Mouse (Mus musculus) thymus, postnatal 4 days (tissue): ENCODE results near the gene Iqcn.
A peak's percentile ranks its signal among the peaks of the same experiment; 100 is the strongest.

Experiments
- DNase-seq: peaks from one replicate; pipeline ENCODE4 v3.0.0; 2021

Gene Iqcn

DNA sequence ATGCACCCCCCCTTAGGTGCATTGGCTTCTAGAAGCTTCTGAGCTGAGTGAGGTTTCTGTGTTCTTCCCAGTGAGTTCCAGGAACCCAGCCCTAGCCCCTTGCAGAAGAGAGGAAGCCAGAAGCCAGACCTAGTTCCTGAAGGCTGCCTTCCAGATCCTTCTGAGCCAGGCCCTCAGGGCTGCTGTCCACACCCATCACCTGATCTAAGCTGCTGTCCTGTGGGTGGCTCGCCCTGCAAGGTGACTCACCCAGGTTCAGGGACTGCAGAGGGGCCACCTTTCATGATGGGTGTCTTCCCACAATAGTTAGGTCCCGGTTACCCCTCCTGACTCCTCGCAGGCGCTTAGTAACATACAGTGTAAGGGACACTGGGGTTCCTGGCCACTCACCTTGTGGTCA lies 23.9 kb upstream of the Iqcn start:
- no peak for DNase-seq

DNA sequence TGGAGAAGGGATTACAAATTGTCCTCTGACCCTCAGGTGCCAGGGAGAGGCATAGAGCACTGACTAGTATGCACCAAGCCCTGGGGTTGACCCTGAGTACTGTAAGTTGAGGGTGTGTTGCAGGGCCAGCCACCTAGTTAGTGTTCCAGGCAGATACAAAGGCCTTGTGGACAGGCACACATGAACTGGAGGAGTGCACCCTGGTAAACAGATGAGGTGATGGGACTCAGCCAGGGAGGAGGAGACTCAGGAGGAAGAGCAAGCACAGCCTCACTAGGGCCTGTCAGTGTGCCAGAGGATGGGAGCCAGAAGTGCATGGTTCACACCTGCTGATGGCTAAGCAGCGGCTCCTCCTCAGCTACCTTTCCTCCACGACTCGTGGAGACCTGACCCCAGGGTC lies 23.2 kb upstream of the Iqcn start:
- DNase-seq = no peak

- DNase-seq = no peak
These were observed 21.8 kb upstream of the Iqcn start for GRCm38 (mm10) chr8:70681410-70681809.

DNA sequence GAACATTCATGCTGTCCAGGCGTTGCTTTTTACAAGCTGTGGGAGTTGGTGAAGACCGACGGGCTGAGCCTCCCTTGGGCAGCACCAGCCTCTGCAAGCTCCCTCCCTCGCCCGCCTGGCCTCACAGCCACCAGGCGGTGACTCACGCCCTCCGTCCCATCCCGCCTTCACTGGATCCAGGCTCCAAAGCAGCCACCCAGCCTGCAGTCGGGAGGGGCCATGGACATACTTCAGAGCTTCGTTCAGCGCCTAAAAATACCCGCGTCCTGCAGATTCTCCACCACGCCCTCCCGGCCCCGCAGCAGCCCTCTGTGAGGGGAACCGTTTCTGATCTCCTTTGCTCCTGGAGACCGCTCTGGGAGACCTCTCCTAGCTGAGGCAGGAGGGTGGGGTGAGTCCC lies 21.1 kb upstream of the Iqcn start:
- DNase-seq = no peak

- DNase-seq = no peak
These were observed 20.6 kb upstream of the Iqcn start for GRCm38 (mm10) chr8:70682692-70683091.

- no peak for DNase-seq
These were observed 19.0 kb upstream of the Iqcn start for GRCm38 (mm10) chr8:70684291-70684690.

DNA sequence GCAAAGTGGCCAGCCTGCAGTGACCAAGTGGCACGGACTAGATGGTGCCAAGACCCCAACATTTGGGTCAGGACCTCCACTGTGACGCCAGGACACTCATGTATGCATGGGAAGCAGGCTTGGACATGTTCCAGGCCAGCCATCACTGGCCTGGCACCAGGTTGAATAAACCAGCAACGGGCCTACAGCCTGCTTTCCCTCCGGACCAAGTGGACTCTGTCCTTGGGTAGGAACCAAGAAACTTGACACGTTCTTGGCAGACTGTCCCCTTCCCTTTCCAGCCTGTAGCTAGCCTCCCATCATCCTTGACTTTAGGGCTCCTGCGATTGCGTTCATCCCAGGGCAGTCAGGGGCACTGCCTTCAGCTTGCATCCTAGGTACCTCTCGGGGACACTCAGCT lies 15.7 kb upstream of the Iqcn start:
- DNase-seq = no peak

GRCm38 (mm10) chr8:70688136-70688535 lies 15.1 kb upstream of the Iqcn start:
- no peak for DNase-seq

- DNase-seq = no peak
These were observed 13.3 kb upstream of the Iqcn start for GRCm38 (mm10) chr8:70689892-70690390.

DNA sequence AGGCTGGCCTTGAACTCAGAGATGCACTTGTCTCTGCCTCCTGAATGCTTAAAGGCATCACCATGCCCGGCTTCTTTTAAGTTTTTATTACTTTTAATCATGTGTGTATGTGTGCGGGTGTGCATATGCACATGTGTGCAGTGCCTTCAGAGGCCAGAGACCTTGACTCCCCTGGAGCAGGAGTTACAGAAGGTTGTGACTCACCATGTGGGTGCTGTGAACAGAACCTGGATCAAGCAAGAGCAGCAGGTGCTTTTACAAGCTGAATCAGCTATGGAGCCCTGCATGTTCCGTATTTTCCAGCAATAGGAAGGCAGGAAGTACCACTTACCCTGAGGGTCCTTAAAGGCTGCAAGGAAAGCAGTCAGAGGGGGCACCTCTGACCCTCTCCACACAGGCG lies 12.0 kb upstream of the Iqcn start:
- DNase-seq = no peak

DNA sequence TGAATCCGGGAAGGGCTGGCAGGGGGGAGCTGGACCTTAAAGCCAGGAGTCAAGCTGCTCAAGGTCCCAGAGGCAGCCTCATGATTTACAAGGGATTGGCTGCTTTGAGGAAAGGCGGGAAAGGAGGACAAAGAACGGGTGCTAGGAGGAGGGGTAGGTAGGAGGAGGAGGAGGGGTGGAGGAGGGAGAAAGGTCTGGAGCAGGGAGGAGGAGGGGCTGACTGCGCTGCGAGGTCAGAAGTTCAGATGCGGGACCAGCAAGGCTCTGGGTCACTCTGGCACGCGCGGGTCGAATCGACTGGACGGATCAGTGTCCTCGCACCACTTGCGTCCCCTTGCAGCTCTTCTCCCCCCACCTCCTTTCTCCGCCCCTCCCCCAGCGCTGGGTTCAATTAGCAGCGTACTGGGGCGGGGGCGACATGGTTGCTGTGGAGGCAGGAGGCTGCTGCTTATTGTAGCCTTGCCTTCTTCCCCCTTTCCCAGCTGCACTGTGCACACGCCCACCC lies 11.5 kb upstream of the Iqcn start:
- no peak for DNase-seq

GRCm38 (mm10) chr8:70693636-70694035 lies 9.6 kb upstream of the Iqcn start:
- peak; percentile 34 for DNase-seq

DNA sequence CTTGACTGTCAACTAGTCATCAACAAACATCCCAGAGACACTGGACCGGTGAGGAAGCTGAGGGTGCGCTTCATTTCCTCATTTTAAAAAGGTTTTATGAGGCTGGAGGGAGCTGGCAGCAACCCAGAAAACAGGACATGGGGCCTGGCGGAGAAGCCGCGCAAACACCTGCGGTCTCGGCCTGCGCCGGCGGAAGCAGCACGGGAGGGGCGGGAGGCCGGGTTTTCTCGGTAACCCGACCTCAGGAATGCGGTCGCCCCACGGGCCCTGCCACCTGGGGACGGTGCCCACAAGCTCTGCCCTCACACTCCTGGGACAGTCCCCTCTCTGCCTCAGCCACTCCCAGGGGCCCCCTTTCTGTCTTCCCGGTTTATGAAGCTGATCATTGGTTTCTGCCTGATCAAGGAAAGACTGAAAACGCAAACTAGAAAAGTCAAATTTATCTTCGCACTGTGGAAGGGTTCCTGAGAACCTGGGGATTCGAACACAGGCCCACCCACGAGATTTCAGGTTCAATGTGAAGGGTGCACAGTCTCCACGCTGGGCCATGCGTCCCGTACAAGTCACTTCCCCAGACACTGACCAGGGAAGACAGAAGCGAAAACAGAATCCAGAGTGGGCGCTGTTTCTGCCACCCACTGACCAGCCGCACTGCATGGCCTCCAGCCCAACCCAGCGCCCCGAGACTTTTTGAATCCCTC lies 7.8 kb upstream of the Iqcn start:
- peak; percentile 87 for DNase-seq

DNA sequence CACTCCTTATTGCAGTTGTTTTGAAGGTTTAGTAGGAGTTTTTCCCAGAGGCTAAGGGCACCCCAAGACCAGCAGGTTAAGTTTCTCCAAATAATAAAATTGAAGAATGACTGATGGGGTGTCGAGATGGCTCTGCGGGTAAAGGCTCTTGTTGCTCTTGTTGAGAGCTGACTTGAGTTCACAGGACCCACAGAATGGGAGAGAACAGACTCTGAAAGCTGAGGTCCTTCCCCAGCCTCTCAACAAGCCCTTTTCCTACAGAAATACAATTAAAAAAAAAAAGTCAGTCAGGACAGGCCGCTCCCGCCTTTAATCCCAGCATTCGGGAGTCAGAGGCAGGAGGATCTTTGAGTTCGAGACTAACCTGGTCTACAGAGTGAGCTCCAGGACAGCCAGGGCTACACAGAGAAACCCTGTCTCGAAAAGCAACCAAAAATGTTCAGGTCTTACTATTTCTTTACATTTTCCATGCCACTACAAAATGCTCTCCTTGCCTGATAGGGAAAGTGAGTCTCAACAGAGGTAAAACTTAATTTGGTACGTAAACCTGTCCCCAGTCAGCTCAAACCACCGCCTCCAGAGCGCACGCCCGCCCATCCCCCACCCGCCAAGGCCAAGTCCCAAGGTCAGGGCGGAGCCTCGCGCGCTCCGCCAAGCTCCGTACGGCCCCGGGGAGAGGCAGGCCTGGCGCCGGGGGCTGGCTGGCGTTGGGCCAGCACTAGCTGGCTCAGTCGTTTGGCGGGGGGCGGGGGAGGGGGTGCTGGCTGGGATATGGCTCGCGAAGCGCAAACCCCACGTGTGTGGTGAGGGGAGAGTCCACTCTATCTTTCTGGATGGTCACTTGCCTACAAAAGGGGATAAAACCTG lies 7.0 kb upstream of the Iqcn start:
- DNase-seq = peak; percentile 90

DNA sequence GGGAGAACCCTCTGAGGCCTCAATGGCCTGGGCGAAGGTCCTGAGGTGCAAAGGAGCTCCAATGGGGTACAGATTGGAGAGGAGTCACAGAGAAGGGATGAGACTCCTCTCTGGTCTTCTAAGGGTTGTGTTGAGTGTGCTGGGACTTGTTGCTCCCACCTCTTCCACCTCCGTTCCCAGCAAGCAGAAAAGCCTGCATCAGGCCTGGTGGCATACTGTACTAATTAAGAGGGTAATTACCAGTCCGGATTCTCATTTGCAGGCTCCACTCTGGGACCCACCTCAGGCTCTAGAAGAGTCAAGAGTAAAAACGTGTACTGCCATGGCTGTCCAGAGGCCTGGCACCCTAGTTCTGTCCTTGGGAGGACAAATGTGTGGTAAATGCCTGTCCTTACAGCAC lies 6.3 kb upstream of the Iqcn start:
- DNase-seq = peak; percentile 35

GRCm38 (mm10) chr8:70697366-70698250 lies 5.6 kb upstream of the Iqcn start:
- DNase-seq = peak; percentile 45

DNA sequence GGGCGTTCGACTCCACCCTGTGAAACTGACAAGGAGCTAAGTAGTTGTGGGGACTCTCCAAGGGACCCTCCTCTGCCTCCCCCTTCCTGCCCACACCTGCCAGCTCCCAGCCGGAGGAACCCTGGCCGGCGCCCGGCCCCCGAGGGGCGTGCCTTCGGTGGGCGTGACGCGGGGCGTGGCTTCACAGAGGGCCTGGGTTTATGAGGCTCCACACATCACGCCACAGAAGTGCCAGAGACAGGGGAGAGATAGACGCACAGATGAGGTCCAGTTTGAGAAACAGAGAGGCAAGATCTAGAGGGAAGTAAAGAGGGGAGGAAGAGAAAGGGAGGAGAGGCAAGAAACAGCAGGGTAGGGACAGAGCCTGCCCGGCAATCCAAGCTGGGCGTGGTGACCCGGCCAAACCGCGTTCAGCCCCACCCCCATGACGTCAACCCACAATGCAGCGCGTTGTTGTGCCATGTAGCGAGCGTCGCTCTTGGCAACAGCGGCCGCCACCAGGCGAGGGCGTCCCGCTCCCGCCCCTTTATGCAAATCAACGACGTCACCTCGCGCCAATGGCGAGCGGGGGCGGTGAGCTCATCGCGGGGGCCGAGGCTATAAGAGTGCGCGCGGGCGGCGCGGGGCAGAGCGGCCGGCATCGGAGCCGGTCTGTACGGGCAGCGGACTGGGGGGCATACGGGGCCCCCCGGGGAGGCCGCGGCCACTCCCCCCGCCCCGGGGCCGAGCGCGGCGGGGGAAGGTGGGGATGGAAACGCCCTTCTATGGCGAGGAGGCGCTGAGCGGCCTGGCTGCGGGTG lies 4.7 kb upstream of the Iqcn start, which contains the start of gene Jund:
Gene Jund (plus strand): TSS at position 640 of the 800 bp plus-strand sequence.
- peak; percentile 100 for DNase-seq

DNA sequence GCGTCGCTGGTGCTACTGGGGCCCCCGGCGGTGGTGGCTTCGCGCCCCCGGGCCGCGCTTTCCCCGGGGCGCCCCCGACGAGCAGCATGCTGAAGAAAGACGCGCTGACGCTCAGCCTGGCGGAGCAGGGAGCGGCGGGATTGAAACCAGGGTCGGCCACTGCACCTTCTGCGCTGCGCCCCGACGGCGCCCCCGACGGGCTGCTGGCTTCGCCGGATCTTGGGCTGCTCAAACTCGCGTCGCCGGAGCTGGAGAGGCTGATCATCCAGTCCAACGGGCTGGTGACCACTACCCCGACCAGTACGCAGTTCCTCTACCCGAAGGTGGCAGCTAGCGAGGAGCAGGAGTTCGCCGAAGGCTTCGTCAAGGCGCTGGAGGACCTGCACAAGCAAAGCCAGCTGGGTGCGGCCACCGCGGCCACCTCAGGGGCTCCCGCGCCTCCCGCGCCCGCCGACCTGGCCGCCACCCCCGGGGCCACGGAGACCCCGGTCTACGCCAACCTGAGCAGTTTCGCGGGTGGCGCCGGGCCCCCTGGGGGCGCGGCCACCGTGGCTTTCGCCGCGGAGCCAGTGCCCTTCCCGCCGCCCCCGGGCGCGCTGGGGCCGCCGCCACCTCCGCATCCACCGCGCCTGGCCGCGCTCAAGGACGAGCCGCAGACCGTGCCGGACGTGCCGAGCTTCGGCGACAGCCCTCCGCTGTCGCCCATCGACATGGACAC lies 4.0 kb upstream of the Iqcn start:
- DNase-seq = peak; percentile 83

- peak; percentile 91 for DNase-seq
These were observed 3.3 kb upstream of the Iqcn start for GRCm38 (mm10) chr8:70699834-70700554.

- DNase-seq = peak; percentile 96
These were observed 2.7 kb upstream of the Iqcn start for GRCm38 (mm10) chr8:70700555-70700922.
